Mouse (Mus musculus): ENCODE results near the gene Vmn1r195.
"Not testable (repeated sequence)": the region's sequence is repeated elsewhere in the genome, so short reads cannot be mapped to it uniquely, and the experiment has no call there.

Vmn1r195 gene

GRCm38 (mm10) chr13:22270222-22270621 lies at the start of gene Vmn1r195:
Vmn1r195 (plus strand) TSS chr13:22270522.
- not testable (repeated sequence) for DNase-seq (ENCODE audit: low spot score)

GRCm38 (mm10) chr13:22223060-22223459 lies 47.3 kb upstream of the Vmn1r195 start, which contains the start of gene Vmn1r193:
Vmn1r193 (minus strand) TSS chr13:22223160.
- DNase-seq (ENCODE audit: low spot score) = not testable (repeated sequence)

GRCm38 (mm10) chr13:22243915-22244314 lies 26.4 kb upstream of the Vmn1r195 start, which contains the start of gene Vmn1r194:
Vmn1r194 (plus strand) TSS chr13:22244215.
- DNase-seq (ENCODE audit: low spot score) = no peak

GRCm38 (mm10) chr13:22271721-22272120 lies 1.4 kb downstream of the Vmn1r195 start:
- DNase-seq (ENCODE audit: low spot score) = no peak

GRCm38 (mm10) chr13:22284578-22284977 lies 14.3 kb downstream of the Vmn1r195 start:
- no peak for DNase-seq (ENCODE audit: low spot score)

- DNase-seq (ENCODE audit: low spot score) = no peak
Observed at GRCm38 (mm10) chr13:22289620-22290019, 19.3 kb downstream of the Vmn1r195 start, which contains the start of gene Vmn1r196. Vmn1r196 (plus strand) TSS chr13:22289920.

GRCm38 (mm10) chr13:22308075-22308474 lies 37.8 kb downstream of the Vmn1r195 start:
- not testable (repeated sequence) for DNase-seq (ENCODE audit: low spot score)

- DNase-seq (ENCODE audit: low spot score) = no peak
Observed at GRCm38 (mm10) chr13:22315361-22315760, 45.0 kb downstream of the Vmn1r195 start.

GRCm38 (mm10) chr13:22317366-22317765 lies 47.0 kb downstream of the Vmn1r195 start:
- DNase-seq (ENCODE audit: low spot score) = no peak

- DNase-seq (ENCODE audit: low spot score) = no peak
Observed at GRCm38 (mm10) chr13:22320091-22320490, 49.8 kb downstream of the Vmn1r195 start.

GRCm38 (mm10) chr13:22324289-22324688 lies 54.0 kb downstream of the Vmn1r195 start, which contains the start of gene Vmn1r197:
Vmn1r197 (plus strand) TSS chr13:22324589.
- no peak for DNase-seq (ENCODE audit: low spot score)

All from urinary bladder, postnatal 10 days (tissue).